Mouse (Mus musculus) MEL (cell line): ENCODE data around the gene Guk1. TPM values are rescaled to one million over a fixed set of nuclear protein-coding genes. Genes with fewer than 3 reads are reported as not detected.

Experiments used
- DNase-seq: peaks from one replicate; pipeline ENCODE4 v3.0.0; 2011; ENCODE audit warnings: low read depth, low spot score
- H3K27ac ChIP-seq: 2 replicates; pipeline ENCODE4 v1.5.1; 2012; ENCODE audit warnings: low read depth, mild to moderate bottlenecking, control low read depth, low read length, moderate library complexity; ENCODE audit not compliant: control insufficient read depth
- H3K27me3 ChIP-seq, 2 experiments: fragments of 150-350 bp in 1 of 2; sonication (generic) in 1 of 2; 2 replicates each; pipeline ENCODE4 v1.6.1; 2012; ENCODE audit warnings: low read length in 2 of 2, mild to moderate bottlenecking in 2 of 2, improper control_type of control experiment in 1 of 2, moderate library complexity in 1 of 2; ENCODE audit not compliant: insufficient read depth in 2 of 2, control insufficient read depth in 1 of 2
- H3K36me3 ChIP-seq, 2 experiments: 2 replicates each; pipeline ENCODE4 v1.6.1; 2012 to 2014; ENCODE audit warnings: low read length in 2 of 2, improper control_type of control experiment in 1 of 2, inconsistent platforms in 1 of 2, mild to moderate bottlenecking in 1 of 2; ENCODE audit not compliant: insufficient read depth in 2 of 2, control insufficient read depth in 1 of 2
- H3K4me1 ChIP-seq, 2 experiments: fragments of 150-350 bp in 1 of 2; sonication (generic) in 1 of 2; 2 replicates each; pipeline ENCODE4 v1.6.1; 2012; ENCODE audit warnings: low read length in 2 of 2, improper control_type of control experiment in 1 of 2, mild to moderate bottlenecking in 1 of 2; ENCODE audit not compliant: insufficient read depth in 2 of 2, control insufficient read depth in 1 of 2
- H3K4me3 ChIP-seq, 2 experiments: fragments of 150-350 bp in 1 of 2; sonication (generic) in 1 of 2; 2 replicates each; pipeline ENCODE4 v1.5.1; 2012; ENCODE audit warnings: low read depth in 2 of 2, low read length in 2 of 2, mild to moderate bottlenecking in 2 of 2, moderate library complexity in 2 of 2, control low read depth in 1 of 2, improper control_type of control experiment in 1 of 2; ENCODE audit not compliant: control insufficient read depth in 1 of 2, insufficient read depth in 1 of 2
- H3K79me2 ChIP-seq: 2 replicates; pipeline ENCODE4 v1.6.1; 2012; ENCODE audit warnings: mild to moderate bottlenecking, low read length, moderate library complexity; ENCODE audit not compliant: control insufficient read depth, poor library complexity, insufficient read depth
- H3K9ac ChIP-seq: 2 replicates; pipeline ENCODE4 v1.6.1; 2012; ENCODE audit warnings: low read depth, mild to moderate bottlenecking, control low read depth, low read length, moderate library complexity; ENCODE audit not compliant: control insufficient read depth, poor library complexity, severe bottlenecking
- H3K9me3 ChIP-seq: fragments of 150-350 bp; sonication (generic); replicated peaks from 2 replicates; pipeline ENCODE4 v1.6.1; 2012; ENCODE audit warnings: mild to moderate bottlenecking, low read length, improper control_type of control experiment, moderate library complexity; ENCODE audit not compliant: insufficient read depth
- BHLHE40 ChIP-seq: IDR thresholded peaks from 2 replicates; pipeline ENCODE4 v1.6.1; 2012; ENCODE audit warnings: low read depth, mild to moderate bottlenecking, inconsistent platforms, low read length, improper control_type of control experiment, borderline replicate concordance
- CHD1 ChIP-seq: IDR thresholded peaks from 2 replicates; pipeline ENCODE4 v1.6.1; 2012; ENCODE audit warnings: low read depth, mild to moderate bottlenecking, inconsistent platforms, low read length, improper control_type of control experiment
- CHD2 ChIP-seq: IDR thresholded peaks from 2 replicates; pipeline ENCODE4 v1.6.1; 2011; ENCODE audit warnings: low read length, improper control_type of control experiment
- CTCF ChIP-seq, 3 experiments: IDR thresholded peaks in 2 of 3; conservative IDR thresholded peaks in 1 of 3; 2 replicates each; pipeline ENCODE4 v1.5.1; 2011 to 2012; ENCODE audit warnings: low read length in 3 of 3, low read depth in 2 of 3, mild to moderate bottlenecking in 2 of 3, improper control_type of control experiment in 1 of 3, inconsistent platforms in 1 of 3, mixed read lengths in 1 of 3, moderate library complexity in 1 of 3; ENCODE audit not compliant: control insufficient read depth in 1 of 3, insufficient read depth in 1 of 3, poor library complexity in 1 of 3, severe bottlenecking in 1 of 3
- E2F4 ChIP-seq: IDR thresholded peaks from 2 replicates; pipeline ENCODE4 v1.6.1; 2011; ENCODE audit warnings: low read depth, low read length, improper control_type of control experiment, borderline replicate concordance
- ELF1 ChIP-seq: IDR thresholded peaks from 2 replicates; pipeline ENCODE4 v1.6.1; 2014; ENCODE audit warnings: low read depth, mild to moderate bottlenecking, inconsistent platforms, low read length, improper control_type of control experiment, moderate library complexity
- EP300 ChIP-seq, 2 experiments: IDR thresholded peaks; 2 replicates each; pipeline ENCODE4 v1.6.1; 2011; ENCODE audit warnings: improper control_type of control experiment in 2 of 2, low read length in 2 of 2, low read depth in 1 of 2, mild to moderate bottlenecking in 1 of 2
- ETS1 ChIP-seq: IDR thresholded peaks from 2 replicates; pipeline ENCODE4 v1.6.1; 2012; ENCODE audit warnings: low read depth, mild to moderate bottlenecking, inconsistent platforms, low read length, improper control_type of control experiment, moderate library complexity
- GABPA ChIP-seq: IDR thresholded peaks from 2 replicates; pipeline ENCODE4 v1.6.1; 2012; ENCODE audit warnings: low read depth, mild to moderate bottlenecking, inconsistent platforms, low read length, improper control_type of control experiment, moderate library complexity
- JUND ChIP-seq: IDR thresholded peaks from 2 replicates; pipeline ENCODE4 v1.6.1; 2011; ENCODE audit warnings: low read depth, mild to moderate bottlenecking, improper control_type of control experiment, low read length
- MAX ChIP-seq: IDR thresholded peaks from 2 replicates; pipeline ENCODE4 v1.6.1; 2011; ENCODE audit warnings: low read length, improper control_type of control experiment
- MAZ ChIP-seq: IDR thresholded peaks from 2 replicates; pipeline ENCODE4 v1.6.1; 2012; ENCODE audit warnings: low read depth, mild to moderate bottlenecking, inconsistent platforms, low read length, improper control_type of control experiment
- MEF2A ChIP-seq: IDR thresholded peaks from 2 replicates; pipeline ENCODE4 v1.6.1; 2014; ENCODE audit warnings: low read depth, mild to moderate bottlenecking, inconsistent platforms, low read length, improper control_type of control experiment; ENCODE audit not compliant: poor library complexity, insufficient replicate concordance, severe bottlenecking; ENCODE audit errors: extremely low read depth
- MXI1 ChIP-seq: IDR thresholded peaks from 2 replicates; pipeline ENCODE4 v1.6.1; 2011; ENCODE audit warnings: mild to moderate bottlenecking, low read depth, low read length, improper control_type of control experiment
- MYB ChIP-seq: IDR thresholded peaks from 2 replicates; pipeline ENCODE4 v1.6.1; 2011; ENCODE audit warnings: mild to moderate bottlenecking, low read depth, low read length, improper control_type of control experiment
- MYC ChIP-seq: IDR thresholded peaks from 2 replicates; pipeline ENCODE4 v1.6.1; 2011; ENCODE audit warnings: low read depth, mild to moderate bottlenecking, low read length, improper control_type of control experiment, moderate library complexity
- POLR2AphosphoS2 ChIP-seq: IDR thresholded peaks from 2 replicates; pipeline ENCODE4 v1.6.1; 2011; ENCODE audit warnings: low read length, improper control_type of control experiment
- TAL1 ChIP-seq: IDR thresholded peaks from 2 replicates; pipeline ENCODE4 v1.6.1; 2012; ENCODE audit warnings: mild to moderate bottlenecking, inconsistent platforms, low read length, moderate library complexity, mixed read lengths
- TCF12 ChIP-seq: IDR thresholded peaks from 2 replicates; pipeline ENCODE4 v1.6.1; 2014; ENCODE audit warnings: low read depth, mild to moderate bottlenecking, inconsistent platforms, low read length, improper control_type of control experiment, moderate library complexity
- USF1 ChIP-seq: IDR thresholded peaks from 2 replicates; pipeline ENCODE4 v1.6.1; 2014; ENCODE audit warnings: low read depth, mild to moderate bottlenecking, inconsistent platforms, low read length, improper control_type of control experiment, moderate library complexity
- ZMIZ1 ChIP-seq: IDR thresholded peaks from 2 replicates; pipeline ENCODE4 v1.6.1; 2012; ENCODE audit warnings: low read depth, mild to moderate bottlenecking, inconsistent platforms, low read length, improper control_type of control experiment, moderate library complexity
- ZNF384 ChIP-seq: IDR thresholded peaks from 2 replicates; pipeline ENCODE4 v1.6.1; 2012; ENCODE audit warnings: low read depth, mild to moderate bottlenecking, inconsistent platforms, low read length, improper control_type of control experiment
- polyA plus RNA-seq, 2 experiments: library from polyadenylated mRNA; stranded (reverse) in 1 of 2; unstranded in 1 of 2; fragments of >175 nt in 1 of 2; fragments of >200 nt in 1 of 2; gene quantifications; 2 replicates each; pipeline versions ENCODE4 v1.2.1 to v1.2.4; 2012; ENCODE audit warnings: low replicate concordance in 2 of 2, low read depth in 1 of 2; ENCODE audit not compliant: insufficient read length in 2 of 2, insufficient read depth in 1 of 2, missing spikeins in 1 of 2
- total RNA-seq: library from RNA; depleted of rRNA; stranded (reverse); fragments of 300-350 nt; gene quantifications from 2 replicates; pipeline ENCODE4 v1.2.3, GENCODE M21; 2012

The Guk1 gene
- total and polyA plus RNA-seq, 3 experiments, result 215 to 295 TPM; not detected in 1

GRCm38 (mm10) chr11:59176921-59177320 lies 15.1 kb downstream of the Guk1 start:
- H3K27me3 ChIP-seq, result no peaks in the 10 kb centered on the region
- H3K36me3 ChIP-seq, result peaks cover 0 to 18% of the 10 kb centered on the region in 2 experiments; a peak in 2 of 4 replicates
- no peak overlapping the region for H3K4me3 ChIP-seq
- H3K27ac ChIP-seq, result no peak overlapping the region
- DNase-seq, result no peak
- no peak for TF ChIP-seq ZMIZ1
- no peak for TF ChIP-seq CHD1
- no peak for TF ChIP-seq USF1
- no peak for TF ChIP-seq MYC
- no peak for TF ChIP-seq ZNF384
- TF ChIP-seq MAZ, result no peak
- TF ChIP-seq MAX, result no peak
- no peaks in the 10 kb centered on the region for H3K79me2 ChIP-seq
- H3K4me1 ChIP-seq, result peaks cover 20 to 30% of the 10 kb centered on the region in 2 experiments
- no peak overlapping the region for H3K9ac ChIP-seq
- H3K9me3 ChIP-seq, result no peaks in the 10 kb centered on the region

GRCm38 (mm10) chr11:59176475-59176874 lies 15.5 kb downstream of the Guk1 start:
- peaks cover 0 to 18% of the 10 kb centered on the region in 2 experiments; a peak in 2 of 4 replicates for H3K36me3 ChIP-seq
- TF ChIP-seq MEF2A (no peak), ZNF384 (no peak), TCF12 (no peak), CHD2 (no peak), MAX (no peak), MXI1 (no peak), ELF1 (no peak), EP300 (IDR thresholded peaks at IDR 0.05; ENCODE audit: low read depth in 1 of 2, low read length in 2 of 2) (no peak), TAL1 (no peak), MAZ (no peak), ETS1 (no peak), CTCF (IDR thresholded peaks at IDR 0.05 in 2 of 3, conservative IDR thresholded peaks at IDR 0.05 in 1 of 3; ENCODE audit: control insufficient read depth in 1 of 3, insufficient read depth in 1 of 3, low read depth in 2 of 3, low read length in 3 of 3, poor library complexity in 1 of 3, severe bottlenecking in 1 of 3) (no peak), GABPA (no peak), BHLHE40 (no peak), E2F4 (no peak), USF1 (no peak), JUND (no peak), POLR2AphosphoS2 (no peak), MYB (no peak)
- DNase-seq, result no peak
- no peaks in the 10 kb centered on the region for H3K79me2 ChIP-seq
- no peak overlapping the region for H3K9ac ChIP-seq
- H3K9me3 ChIP-seq, result no peaks in the 10 kb centered on the region
- peaks cover 20 to 26% of the 10 kb centered on the region in 2 experiments for H3K4me1 ChIP-seq
- H3K27ac ChIP-seq, result no peak overlapping the region
- H3K4me3 ChIP-seq, result no peak overlapping the region
- no peaks in the 10 kb centered on the region for H3K27me3 ChIP-seq
